Mouse (Mus musculus) cortical plate, adult 2 months (tissue): Measurements from ENCODE around the gene Atf5. TPM values are rescaled to one million over a fixed set of nuclear protein-coding genes. Genes with fewer than 3 reads are reported as not detected.

Source experiments
- H3K27ac ChIP-seq: fragments of 200-500 bp; 2 replicates; pipeline ENCODE4 v1.5.1; 2012; ENCODE audit warnings: low read length, control low read depth, inconsistent platforms; ENCODE audit not compliant: insufficient read depth
- H3K4me1 ChIP-seq: fragments of 200-500 bp; 2 replicates; pipeline ENCODE4 v1.6.1; 2011; ENCODE audit warnings: low read length; ENCODE audit not compliant: control insufficient read depth, insufficient read depth
- H3K4me3 ChIP-seq: fragments of 200-500 bp; 2 replicates; pipeline ENCODE4 v1.5.1; 2011; ENCODE audit warnings: mild to moderate bottlenecking, low read length, control low read depth; ENCODE audit not compliant: insufficient read depth
- CTCF ChIP-seq: fragments of 200-500 bp; IDR thresholded peaks from 2 replicates; pipeline ENCODE4 v1.5.1; 2011; ENCODE audit warnings: mild to moderate bottlenecking, control low read depth, low read length; ENCODE audit not compliant: insufficient read depth; ENCODE audit errors: extremely low read depth
- POLR2A ChIP-seq: fragments of 200-500 bp; IDR thresholded peaks from 2 replicates; pipeline ENCODE4 v1.6.1; 2011; ENCODE audit warnings: mild to moderate bottlenecking, low read length, control low read depth; ENCODE audit not compliant: insufficient read depth; ENCODE audit errors: extremely low read depth
- polyA plus RNA-seq: library from polyadenylated mRNA; depleted of rRNA; stranded (reverse); fragments of >200 nt; gene quantifications from 2 replicates; pipeline ENCODE4 v1.2.3, GENCODE M21; 2012

Gene Atf5
- polyA plus RNA-seq, 1 experiment = 17.5 TPM

GRCm38 (mm10) chr7:44850789-44851624 lies 34.5 kb upstream of the Atf5 start:
- peak overlapping the region; percentile 45 for H3K4me3 ChIP-seq
- no peak for TF ChIP-seq POLR2A
- TF ChIP-seq CTCF = no peak
- H3K4me1 ChIP-seq = peaks cover 3% of the 10 kb centered on the region
- H3K27ac ChIP-seq = peak overlapping the region; percentile 70

- Histone ChIP-seq H3K27ac (peak overlapping the region; percentile 87), H3K4me1 (peaks cover 3% of the 10 kb centered on the region), H3K4me3 (peak overlapping the region; percentile 45)
- TF ChIP-seq POLR2A = peak; percentile 44; the same call in 1 of the 2 replicates
- no peak for TF ChIP-seq CTCF
Observed at GRCm38 (mm10) chr7:44850146-44850545, 33.7 kb upstream of the Atf5 start.

- Histone ChIP-seq H3K4me1 (peaks cover 3% of the 10 kb centered on the region), H3K27ac (peak overlapping the region; percentile 87), H3K4me3 (peak overlapping the region; percentile 45)
- TF ChIP-seq CTCF (no peak), POLR2A (peak; percentile 79)
Observed at GRCm38 (mm10) chr7:44849416-44850111, 33.1 kb upstream of the Atf5 start.

GRCm38 (mm10) chr7:44848561-44849415 lies 32.3 kb upstream of the Atf5 start, which contains the start of the genes Akt1s1 and Tbc1d17:
Akt1s1 (plus strand) TSS chr7:44848991.
Tbc1d17 (minus strand) TSS chr7:44849079.
- Histone ChIP-seq H3K4me1 (peaks cover 3% of the 10 kb centered on the region), H3K4me3 (peak within 1 kb of the TSS; percentile 45), H3K27ac (peak within 1 kb of the TSS; percentile 87)
- no peak for TF ChIP-seq CTCF
- peak; percentile 87 for TF ChIP-seq POLR2A

- H3K4me1 ChIP-seq = peaks cover 3% of the 10 kb centered on the region
- TF ChIP-seq POLR2A = no peak
- no peak for TF ChIP-seq CTCF
- no peak overlapping the region for H3K27ac ChIP-seq
- H3K4me3 ChIP-seq = peak overlapping the region; percentile 45
Observed at GRCm38 (mm10) chr7:44847772-44848171, 31.3 kb upstream of the Atf5 start.

GRCm38 (mm10) chr7:44846804-44847203 lies 30.3 kb upstream of the Atf5 start:
- Histone ChIP-seq H3K4me3 (no peak overlapping the region), H3K27ac (no peak overlapping the region), H3K4me1 (peaks cover 3% of the 10 kb centered on the region)
- no peak for TF ChIP-seq POLR2A
- no peak for TF ChIP-seq CTCF

GRCm38 (mm10) chr7:44845006-44845405 lies 28.5 kb upstream of the Atf5 start:
- peaks cover 3% of the 10 kb centered on the region for H3K4me1 ChIP-seq
- H3K4me3 ChIP-seq = no peak overlapping the region
- no peak overlapping the region for H3K27ac ChIP-seq
- TF ChIP-seq CTCF = no peak
- TF ChIP-seq POLR2A = no peak

- no peak overlapping the region for H3K4me3 ChIP-seq
- H3K27ac ChIP-seq = no peak overlapping the region
- TF ChIP-seq POLR2A (no peak), CTCF (no peak)
- H3K4me1 ChIP-seq = no peaks in the 10 kb centered on the region
Observed at GRCm38 (mm10) chr7:44841825-44842463, 25.5 kb upstream of the Atf5 start.

GRCm38 (mm10) chr7:44840426-44840825 lies 24.0 kb upstream of the Atf5 start:
- Histone ChIP-seq H3K4me3 (no peak overlapping the region), H3K4me1 (no peaks in the 10 kb centered on the region), H3K27ac (no peak overlapping the region)
- TF ChIP-seq CTCF (no peak), POLR2A (no peak)
